Mouse (Mus musculus) mouse embryonic stem cell (cell line): Measurements from ENCODE around the gene Mylk2.

ENCODE experiments used
- in situ Hi-C, 2 experiments: fragments of 300-500 bp; cut with MboI; formaldehyde crosslinking; loops; 1 replicate in 1 of 2; 3 replicates in 1 of 2; pipeline ENCODE4 v1.14.3; 2019 to 2020; ENCODE audit warnings: low sequenced_read_pairs in 2 of 2, low pct_unique_long_range_greater_than_20kb in 1 of 2, mixed read lengths in 1 of 2; ENCODE audit not compliant: unreplicated experiment in 1 of 2

Mylk2 gene

DNA sequence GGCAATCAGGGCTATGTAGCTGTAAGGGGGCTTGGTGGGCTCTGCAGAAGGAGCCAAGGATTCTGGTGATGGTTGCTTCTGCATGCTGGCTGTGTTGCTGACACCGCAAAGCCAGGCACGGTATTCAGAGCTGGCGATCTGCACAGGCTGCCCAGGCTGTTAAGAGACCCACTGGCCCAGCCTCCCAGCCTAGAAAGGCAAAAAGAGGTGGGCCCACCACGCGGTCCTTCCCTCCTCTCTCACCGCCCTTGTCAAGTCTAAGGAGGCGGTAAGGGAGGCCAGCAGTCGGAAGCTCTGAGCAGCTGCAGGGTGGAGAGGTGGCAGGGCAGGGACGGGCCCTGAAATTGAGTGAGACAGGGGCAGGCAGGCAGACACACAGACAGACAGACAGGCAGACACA lies 21.9 kb downstream of the Mylk2 start, which contains the start of gene Foxs1:
Gene Foxs1 (minus strand): TSS at position 161 of the 400 bp plus-strand sequence.
- in situ Hi-C loops: no loop called here

DNA sequence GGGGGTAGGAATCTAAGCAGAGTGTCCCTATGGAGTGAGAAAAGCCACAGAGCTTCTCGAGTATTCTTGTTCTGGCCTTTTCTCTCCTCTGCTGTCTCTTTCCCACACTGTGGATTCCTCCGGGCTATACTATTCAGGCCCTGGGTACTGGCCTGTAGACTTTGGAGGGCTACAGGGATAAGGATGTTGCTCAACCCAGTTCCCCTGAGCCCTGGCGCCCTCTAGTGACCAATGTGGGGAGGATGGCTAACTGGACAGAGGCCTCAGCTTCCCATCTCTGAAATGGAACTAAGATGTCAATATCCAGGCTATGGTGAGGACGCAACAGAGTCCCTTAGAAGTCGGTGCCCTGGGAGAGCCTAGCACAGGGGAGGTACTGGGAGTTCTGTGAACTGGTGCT lies 22.5 kb downstream of the Mylk2 start:
- in situ Hi-C loops: no loop called here

DNA sequence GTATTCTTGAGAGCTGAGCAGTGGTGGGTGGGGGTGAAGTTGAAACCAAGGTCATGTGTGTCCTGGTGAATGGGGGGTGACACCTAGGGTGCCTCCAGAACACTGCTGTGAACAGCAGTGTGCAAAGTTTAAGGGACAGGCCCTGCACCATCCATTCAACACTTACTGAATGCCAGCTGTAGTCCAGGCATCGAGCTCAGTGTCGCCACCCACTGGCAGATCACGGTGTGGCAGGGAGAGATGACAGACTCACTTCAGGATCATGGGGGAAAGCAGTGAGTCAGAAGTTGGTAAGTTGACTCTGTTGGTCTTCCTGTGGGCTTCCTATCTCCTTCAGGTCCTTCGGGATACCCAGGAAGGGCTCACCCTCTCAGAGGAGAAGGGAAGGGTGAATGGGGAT lies 28.7 kb downstream of the Mylk2 start:
- in situ Hi-C loops: no loop called here

DNA sequence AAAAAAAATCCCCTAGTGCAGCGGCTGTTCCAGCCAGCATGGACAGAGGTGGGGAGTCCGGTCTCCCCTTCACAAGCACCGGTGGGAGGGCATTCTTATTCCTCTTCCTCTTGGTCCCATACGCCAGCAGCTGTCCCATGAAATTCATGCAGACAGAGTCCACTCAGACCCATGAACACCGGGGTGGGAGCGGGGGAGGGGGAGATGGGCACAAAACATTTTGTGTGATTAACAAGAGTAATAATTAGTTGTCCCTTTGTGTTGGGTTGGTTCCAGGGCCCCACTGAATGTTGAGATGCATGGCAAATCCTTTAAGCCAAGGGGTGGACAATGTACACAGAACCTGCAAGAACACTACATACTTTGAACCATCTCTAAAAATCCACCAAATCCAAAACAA lies 30.0 kb downstream of the Mylk2 start:
- in situ Hi-C loops: no loop called here

DNA sequence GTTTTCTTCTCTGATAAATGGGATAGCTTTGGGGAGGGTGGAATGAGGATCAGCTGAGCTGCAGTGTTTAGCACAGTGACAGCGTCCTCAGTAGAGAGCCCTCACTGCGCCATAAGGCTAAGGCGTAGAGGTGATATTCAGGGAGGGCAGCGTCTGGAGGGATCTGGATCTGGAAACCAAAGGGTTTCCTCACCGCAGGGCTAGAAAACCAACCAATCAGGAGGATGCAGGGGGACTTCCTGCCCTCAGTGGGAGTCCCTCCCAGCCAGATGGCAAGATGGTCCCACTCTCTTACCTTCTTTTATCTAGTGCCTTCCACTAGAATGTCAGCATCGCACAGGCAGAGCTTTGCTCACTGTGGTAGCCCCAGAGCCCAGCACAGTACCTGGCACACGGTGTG lies 30.6 kb downstream of the Mylk2 start:
- in situ Hi-C loops: no loop called here

DNA sequence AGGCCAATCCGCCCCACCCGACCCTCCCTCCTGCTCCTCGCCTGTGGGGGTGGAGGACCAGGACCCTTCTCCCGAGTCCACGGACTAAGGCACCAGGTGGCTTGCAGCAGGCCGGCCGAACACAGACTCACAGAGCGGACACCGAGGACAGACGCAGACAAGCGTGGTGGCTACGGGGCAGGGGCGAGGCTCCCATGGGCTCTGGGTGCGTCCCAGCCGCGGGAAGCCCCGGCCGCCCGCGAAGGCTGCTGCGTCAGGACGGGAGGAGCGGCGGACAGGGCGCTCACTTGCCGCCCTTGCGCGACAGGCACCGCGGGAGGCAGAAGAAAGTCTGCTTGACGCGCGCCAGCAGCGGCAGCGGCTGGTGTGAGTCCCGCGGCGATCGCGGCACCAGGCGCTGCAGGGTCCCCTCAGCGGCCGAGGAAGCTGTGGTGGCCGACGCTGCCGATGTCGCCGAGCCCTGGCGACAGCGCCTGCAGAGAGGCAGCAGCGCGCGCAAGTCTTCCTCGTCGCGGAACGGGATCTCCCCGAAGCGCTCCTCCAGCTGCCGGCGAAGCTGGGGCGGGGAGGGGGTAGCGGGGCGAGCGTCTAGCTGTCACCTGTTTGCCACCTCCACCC lies 31.9 kb downstream of the Mylk2 start:
- in situ Hi-C loops: no loop called here

DNA sequence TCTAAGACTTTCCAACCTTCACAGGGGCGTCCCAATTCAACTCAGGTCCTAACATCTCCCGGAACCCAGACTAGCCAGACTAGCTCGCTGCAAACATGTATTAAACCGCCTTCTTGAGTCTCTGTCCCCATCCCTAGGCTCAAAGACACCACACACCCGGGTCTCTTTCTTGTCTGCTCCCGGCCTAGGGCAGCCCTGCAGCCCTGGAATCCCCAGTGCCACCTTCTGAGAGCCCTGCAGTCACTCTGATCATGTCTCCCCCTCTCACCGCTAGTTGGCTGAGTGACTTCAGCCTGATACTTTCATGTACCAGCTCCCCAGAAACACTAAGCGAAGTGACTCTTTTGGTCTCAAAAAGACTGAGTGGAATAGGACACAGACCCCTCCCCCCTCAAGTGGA lies 32.4 kb downstream of the Mylk2 start:
- in situ Hi-C loops: no loop called here

DNA sequence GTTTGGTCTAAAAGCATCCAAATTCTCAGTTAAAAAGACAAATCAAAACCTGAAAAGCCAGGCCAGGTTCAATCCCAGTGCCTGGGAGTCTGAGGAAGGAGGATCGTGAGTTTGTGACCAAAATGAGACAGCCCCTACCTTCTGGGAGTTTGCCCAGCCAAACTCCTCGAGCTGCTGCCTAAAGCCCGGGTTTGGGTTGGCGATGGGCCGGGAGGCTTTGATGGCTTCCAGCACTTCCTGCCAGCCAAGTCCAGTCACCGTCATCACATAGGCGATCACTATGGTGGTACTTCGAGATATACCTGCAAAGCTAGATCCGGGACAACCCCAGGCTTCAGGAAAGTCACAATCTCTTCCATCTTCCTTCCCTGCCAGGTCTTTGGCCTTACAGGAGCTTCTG lies 32.9 kb downstream of the Mylk2 start:
- in situ Hi-C loops: no loop called here

DNA sequence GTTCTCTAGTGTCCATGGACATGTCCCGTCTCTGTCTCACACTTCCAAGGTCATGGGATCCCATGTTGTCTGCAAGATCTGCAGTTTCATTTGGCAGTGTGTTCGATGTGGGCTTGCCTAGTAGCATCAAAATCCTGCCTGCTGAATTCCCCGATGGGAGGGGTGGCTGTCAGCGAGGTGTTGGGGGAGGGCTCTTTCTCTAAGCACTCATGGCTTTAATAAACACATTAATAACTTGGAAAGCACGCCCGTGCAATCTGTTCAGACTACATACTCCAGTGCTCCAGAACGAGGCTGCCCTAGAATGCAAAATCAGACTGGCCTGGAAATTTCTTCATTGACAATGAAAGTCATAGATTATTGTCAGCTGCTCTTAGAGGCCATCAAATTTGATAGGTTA lies 35.9 kb downstream of the Mylk2 start:
- in situ Hi-C loops: no loop called here

DNA sequence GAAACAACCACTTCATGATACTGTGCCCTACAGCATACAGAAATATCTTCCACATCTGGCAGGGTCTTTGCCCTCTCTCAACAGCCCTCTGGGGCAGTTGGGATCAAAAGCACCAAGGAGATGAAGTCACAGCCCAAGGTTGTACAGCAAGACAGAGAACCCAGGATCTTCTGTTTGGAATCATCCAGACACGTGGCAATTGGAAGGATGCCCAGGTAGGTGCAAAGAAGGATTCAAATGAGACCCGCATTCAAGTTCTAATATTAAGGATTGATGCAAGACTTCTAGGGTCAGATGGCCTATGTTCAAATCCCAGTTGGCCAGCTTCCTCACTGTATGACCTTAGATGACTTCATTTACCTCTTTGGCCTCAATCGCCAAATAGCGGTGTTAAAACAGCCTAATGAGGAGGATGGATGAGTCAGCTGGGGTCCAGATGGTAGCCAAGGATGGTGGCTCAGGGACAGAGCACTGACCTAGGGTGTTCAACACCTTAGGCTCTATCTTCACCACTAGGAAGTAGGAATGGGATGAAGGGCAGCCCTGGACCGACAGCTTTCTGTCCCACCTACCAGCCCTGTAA lies 37.4 kb downstream of the Mylk2 start:
- in situ Hi-C loops: no loop called here

DNA sequence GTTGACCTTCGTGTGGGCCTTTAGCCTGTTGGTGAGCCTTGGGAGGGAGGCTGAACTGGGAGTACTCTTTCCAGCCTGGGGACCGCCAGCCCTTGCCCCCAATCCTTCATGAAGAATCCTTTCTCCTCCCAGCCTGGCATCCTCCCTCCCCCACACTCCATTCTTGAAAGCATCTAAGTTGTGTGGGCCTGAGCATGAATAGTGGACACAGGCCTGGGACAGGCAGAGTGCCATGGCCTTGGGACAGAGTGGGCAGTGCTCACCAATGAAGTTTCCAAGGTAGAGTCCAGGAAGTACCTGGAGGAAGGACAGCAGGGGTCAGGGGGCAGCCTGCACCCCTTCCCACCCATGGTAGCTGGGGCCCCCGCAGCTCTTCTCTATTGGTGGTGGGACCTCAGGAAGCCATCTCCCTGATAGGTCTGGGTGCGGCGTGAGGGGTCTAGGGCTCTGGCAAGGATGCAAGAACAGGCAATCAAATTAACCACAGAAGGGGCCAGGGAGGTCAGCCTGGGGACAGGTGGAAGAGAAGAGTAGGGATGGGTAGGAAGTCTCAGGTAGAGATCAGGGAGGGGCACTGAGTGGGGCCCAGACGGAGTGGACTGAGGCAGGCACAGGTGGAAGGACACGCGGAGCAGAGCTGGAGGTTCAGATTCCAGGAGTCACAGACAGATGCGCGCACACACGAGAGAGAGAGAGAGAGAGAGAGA lies 39.4 kb downstream of the Mylk2 start:
- in situ Hi-C loops: no loop called here

DNA sequence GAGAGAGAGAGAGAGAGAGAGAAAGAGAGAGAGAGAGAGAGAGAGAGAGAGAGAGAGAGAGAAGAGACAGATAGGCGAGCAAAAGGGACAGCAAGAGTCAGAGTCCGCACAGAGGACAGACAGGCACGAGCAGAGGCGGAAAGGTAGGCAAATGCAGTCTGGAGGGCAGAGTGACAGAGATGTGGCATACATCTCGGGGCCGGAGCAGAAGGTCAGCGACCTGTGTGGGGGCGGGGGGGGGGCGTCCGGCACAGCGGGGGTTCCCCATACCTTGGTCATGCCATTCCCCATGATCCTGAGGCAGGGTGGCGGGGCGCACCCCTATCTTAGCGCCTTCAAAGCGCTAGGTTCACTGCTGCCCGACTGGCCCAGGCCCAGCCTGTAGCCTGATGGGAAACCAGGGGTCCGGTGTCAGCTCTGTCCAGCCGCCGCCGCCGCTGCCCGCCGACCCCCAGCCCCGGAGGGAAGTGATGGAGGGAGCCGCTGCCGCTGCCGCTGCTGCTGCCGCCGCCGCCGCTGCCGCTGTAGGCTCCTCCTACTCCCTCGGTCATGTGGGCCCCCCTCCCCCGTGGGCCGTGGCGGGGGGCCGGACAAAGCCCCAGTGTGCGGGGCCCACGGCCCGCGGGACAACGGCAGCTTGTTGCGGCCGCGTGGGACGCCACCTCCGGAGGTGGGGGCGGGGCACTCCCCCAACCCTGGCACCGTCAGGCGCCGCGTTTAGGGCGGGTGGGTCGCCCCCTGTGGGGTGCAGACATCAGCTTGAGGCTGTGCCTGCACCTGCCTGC lies 40.1 kb downstream of the Mylk2 start, which contains the start of gene Dusp15:
Gene Dusp15 (minus strand): TSS at position 634 of the 785 bp plus-strand sequence.
- in situ Hi-C loops: no loop called here

DNA sequence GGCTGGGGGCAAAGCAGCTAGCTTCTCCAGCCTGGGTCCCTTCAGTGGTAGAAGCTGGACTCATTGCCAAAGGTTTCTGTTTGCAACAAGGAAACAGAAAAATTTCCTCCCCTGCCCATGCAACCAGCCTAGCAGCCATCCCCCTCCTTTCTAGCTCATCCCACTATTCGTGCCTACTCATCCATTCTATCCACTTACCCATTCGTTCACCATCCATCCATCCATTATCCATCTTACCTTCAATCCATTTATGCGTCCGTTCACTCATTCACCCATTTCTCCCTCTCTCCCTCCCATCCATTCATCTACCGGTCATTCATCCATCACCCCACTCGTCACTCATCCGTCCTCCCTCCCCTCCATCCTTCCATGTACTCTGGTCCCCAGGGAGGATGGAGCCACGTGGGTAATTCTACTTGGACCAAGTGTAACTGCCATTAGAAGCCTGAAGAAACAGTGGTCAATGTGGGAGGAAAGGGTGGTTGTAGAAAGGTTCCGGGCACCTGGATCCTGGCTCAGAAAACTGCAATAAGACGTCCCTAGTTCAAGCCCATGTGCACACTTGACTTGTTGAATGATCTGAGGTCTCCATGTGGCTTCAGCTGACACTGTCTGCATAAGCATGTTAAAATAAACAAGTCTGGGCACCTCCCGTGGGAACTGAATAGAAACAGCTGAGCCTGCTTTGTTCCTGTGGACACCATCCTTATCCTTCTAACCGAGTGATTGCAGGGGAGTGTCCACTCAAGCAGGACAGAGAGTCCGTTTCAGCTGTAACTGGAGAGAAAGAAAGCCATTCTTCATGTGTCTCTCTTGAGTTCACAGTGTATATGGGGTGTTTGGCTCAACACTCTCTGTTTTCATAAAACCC lies 40.9 kb downstream of the Mylk2 start:
- in situ Hi-C loops: no loop called here

DNA sequence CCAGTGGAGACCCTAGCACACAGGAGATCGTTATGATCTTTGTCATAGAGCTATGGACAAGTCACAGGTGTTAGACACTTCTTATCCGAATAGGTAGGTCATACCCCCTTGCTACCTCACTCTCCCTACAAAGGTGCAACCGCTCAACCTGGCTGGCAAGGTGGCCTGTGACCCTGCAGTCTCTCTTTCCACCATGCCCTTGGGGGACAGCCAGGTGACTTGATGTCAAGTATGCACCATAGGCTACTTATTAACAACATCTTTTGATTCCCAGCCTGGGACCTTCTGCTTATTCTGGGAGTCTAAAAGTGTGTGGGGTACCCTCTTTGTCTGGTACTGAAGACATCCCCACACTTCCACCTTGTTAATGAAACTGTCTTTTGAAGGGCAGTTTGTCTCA lies 47.0 kb downstream of the Mylk2 start:
- in situ Hi-C loops: no loop called here

DNA sequence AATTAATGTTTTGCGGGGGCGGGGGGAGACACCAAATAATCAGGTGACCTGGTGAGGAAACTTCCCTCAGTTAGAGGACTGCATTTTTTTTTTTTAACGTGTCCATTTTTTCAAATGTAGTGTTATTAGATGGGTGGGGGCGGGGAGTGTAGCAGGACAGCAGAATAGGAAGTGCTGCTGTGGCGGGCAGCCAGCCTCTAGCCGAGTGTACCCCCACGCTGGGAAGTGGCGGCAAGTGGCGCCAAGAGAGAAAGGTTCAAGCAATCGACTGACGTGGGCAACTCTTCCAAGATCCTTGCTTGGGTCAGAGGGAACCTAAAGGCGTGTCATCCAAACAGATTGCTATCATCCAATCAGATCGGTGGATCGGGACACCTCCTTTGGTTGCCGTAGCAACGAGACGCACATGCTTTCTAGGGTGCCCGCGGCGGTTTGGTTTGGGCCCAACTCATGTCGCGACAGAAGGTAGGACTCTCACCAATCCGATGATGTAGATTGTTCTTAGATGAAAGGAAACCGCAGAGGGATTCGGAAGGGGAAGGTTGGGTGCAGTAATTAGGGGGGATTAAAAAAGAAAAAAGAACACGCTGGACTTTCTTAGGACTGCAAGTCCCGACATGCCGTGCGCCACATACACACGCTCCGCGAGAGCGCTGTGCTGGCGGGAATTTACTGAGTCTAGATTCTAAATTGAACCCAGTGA lies 51.1 kb downstream of the Mylk2 start, which contains the start of gene Ttll9:
Gene Ttll9 (plus strand): TSS at position 395 of the 703 bp plus-strand sequence.
- in situ Hi-C loops: no loop called here

DNA sequence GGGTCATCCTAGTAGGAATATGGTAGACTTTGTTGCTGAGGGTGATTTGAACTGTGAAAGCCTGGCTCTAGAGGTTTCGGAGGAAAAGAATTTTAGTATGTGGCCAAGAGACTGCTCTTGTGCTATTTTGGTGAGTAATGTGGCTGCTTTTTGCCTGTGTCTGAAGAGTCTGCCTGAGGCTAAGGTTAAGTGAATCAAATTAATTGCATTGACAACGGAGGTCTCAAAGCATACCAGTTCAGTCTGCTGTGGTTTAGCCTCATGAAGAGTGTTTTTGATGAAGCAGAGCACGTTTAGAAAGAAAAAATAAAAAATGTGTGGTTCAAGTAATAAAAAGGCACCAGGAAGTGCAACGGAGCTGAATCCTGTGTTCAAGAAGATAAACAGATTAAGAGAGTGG lies 54.4 kb downstream of the Mylk2 start:
- in situ Hi-C loops: no loop called here
